Mouse (Mus musculus): ENCODE data around the gene Irak1. TPM values are rescaled to one million over a fixed set of nuclear protein-coding genes. Genes with fewer than 3 reads are reported as not detected.

Gene Irak1
- 60.8 and 66.2 TPM in 2 replicates for total RNA-seq (2017)

DNA sequence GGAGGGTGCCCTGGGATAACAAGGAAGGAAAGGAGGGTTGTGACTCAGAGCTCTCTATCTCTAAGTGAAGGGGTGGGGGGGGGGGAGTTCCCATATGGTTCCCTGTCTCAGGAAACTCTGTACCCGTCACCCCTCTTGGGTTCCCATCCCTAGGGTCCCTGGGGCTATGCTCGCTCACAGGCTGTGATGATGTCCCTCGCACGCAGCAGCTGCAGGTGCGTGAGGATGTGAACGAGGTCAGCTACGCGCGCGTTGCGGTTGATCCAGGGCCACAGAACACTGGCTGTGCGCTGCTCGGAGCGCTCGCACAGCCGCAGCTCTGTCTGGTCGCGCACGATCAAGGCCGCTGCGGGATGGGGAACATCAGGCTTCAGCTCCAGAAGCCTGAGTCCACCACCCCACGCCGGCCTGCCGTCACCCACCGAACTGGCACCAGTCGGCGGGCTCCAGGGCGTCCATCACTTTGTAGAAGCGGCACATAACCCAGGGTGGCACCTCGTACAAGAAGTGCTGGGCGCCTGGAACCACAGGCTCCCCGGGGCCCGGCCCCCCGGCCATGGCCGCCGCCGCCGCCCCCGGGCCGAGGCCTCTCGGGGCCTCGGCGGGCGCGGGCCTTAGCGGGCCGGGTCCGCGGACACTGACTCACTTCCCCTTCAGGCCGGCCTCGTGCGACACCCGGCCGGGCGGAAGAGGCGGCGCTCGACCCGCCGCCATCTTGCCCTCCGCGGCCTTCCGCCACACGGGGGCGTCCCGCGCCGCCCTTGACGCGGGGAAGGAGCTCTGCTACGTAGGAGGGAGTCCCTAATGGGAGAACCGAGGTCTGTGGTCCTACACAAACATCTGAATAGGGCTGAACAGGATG is at the start of gene Irak1:
TSS of gene Irak1 (minus strand) at position 731 of the 862 bp plus-strand sequence.
- ATAC-seq (replicated peaks in 1 of 2; ENCODE audit: insufficient read depth in 1 of 2, low FRiP score in 2 of 2, low TSS enrichment in 1 of 2, low read depth in 1 of 2, poor library complexity in 2 of 2, severe bottlenecking in 2 of 2): peak; percentile 87 to 90

- ATAC-seq (replicated peaks in 1 of 2; ENCODE audit: insufficient read depth in 1 of 2, low FRiP score in 2 of 2, low TSS enrichment in 1 of 2, low read depth in 1 of 2, poor library complexity in 2 of 2, severe bottlenecking in 2 of 2): no peak
Measured at GRCm38 (mm10) chrX:74070794-74071193, 47.1 kb upstream of the Irak1 start.

GRCm38 (mm10) chrX:74067891-74068290 is 44.2 kb upstream of the Irak1 start:
- ATAC-seq (replicated peaks in 1 of 2; ENCODE audit: insufficient read depth in 1 of 2, low FRiP score in 2 of 2, low TSS enrichment in 1 of 2, low read depth in 1 of 2, poor library complexity in 2 of 2, severe bottlenecking in 2 of 2): no peak

GRCm38 (mm10) chrX:74045107-74045506 is 21.4 kb upstream of the Irak1 start:
- ATAC-seq (replicated peaks in 1 of 2; ENCODE audit: insufficient read depth in 1 of 2, low FRiP score in 2 of 2, low TSS enrichment in 1 of 2, low read depth in 1 of 2, poor library complexity in 2 of 2, severe bottlenecking in 2 of 2): no peak

GRCm38 (mm10) chrX:74037702-74038375 is 14.1 kb upstream of the Irak1 start:
- no peak for ATAC-seq (replicated peaks in 1 of 2; ENCODE audit: insufficient read depth in 1 of 2, low FRiP score in 2 of 2, low TSS enrichment in 1 of 2, low read depth in 1 of 2, poor library complexity in 2 of 2, severe bottlenecking in 2 of 2)

DNA sequence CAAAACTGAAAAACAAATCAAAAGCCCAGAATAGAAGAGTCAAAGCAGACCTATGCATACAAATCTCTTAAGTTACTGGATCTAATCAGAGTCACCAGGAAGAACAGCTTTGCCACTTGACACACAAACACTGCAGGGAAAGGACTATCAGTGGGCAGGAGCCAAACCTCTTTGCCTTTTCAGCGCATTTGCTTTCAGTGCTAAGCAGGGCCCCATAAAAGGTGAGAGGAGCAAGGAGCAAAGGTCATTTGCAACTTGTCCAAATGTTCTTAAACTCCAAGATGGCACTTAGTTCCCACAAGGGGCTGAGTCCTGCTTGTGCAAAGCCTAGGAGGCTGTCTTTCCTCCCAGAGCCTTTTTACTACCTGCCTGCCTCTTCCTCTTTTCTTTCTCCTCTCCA is 6.3 kb upstream of the Irak1 start:
- ATAC-seq (replicated peaks in 1 of 2; ENCODE audit: insufficient read depth in 1 of 2, low FRiP score in 2 of 2, low TSS enrichment in 1 of 2, low read depth in 1 of 2, poor library complexity in 2 of 2, severe bottlenecking in 2 of 2): no peak

GRCm38 (mm10) chrX:74022795-74023187 is 927 bp downstream of the Irak1 start:
- ATAC-seq (replicated peaks in 1 of 2; ENCODE audit: insufficient read depth in 1 of 2, low FRiP score in 2 of 2, low TSS enrichment in 1 of 2, low read depth in 1 of 2, poor library complexity in 2 of 2, severe bottlenecking in 2 of 2): peak in 1 of 2 experiments; percentile 16; a peak in 1 of 4 replicates

- ATAC-seq (replicated peaks in 1 of 2; ENCODE audit: insufficient read depth in 1 of 2, low FRiP score in 2 of 2, low TSS enrichment in 1 of 2, low read depth in 1 of 2, poor library complexity in 2 of 2, severe bottlenecking in 2 of 2): no peak
Measured at GRCm38 (mm10) chrX:74014597-74014996, 9.1 kb downstream of the Irak1 start.

DNA sequence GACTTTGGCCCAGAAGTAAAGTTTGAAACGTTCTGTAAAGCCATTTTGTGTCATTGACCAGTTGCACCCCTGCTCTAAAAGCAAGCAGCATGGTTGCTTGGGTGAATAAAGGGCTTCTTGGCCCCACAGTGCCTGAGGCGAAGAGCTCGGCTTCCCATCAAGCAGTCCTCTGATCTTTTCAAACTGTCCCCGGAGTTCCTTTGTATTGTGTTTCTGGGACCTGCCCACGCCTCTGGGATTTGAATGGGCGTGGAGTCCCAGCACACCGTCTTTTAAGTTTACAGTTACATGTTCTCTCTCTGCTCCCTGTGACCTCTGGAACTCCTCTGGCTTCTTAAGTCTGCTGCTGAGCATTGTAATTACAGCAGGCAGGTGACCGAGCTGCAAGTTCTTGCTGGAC is 15.7 kb downstream of the Irak1 start:
- ATAC-seq (replicated peaks in 1 of 2; ENCODE audit: insufficient read depth in 1 of 2, low FRiP score in 2 of 2, low TSS enrichment in 1 of 2, low read depth in 1 of 2, poor library complexity in 2 of 2, severe bottlenecking in 2 of 2): no peak

DNA sequence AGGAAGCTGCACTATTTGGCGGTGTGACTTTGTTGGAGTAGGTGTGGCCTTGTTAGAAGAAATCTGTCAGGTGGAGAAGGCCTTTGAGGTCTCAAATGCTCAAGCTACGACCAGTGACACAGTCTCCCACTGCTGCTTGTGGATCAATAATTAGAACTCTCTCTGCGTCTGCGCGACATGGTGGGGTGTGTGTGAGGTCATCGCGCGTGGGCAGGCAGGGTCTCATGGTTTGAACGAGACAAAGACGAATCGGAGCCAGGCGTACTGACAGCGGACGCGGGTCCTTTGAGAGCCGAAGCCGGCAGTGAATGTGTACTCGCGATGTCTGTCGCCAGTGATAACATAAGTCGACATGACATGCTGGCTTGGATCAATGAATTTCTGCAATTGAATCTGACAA is 17.3 kb downstream of the Irak1 start:
- no peak for ATAC-seq (replicated peaks in 1 of 2; ENCODE audit: insufficient read depth in 1 of 2, low FRiP score in 2 of 2, low TSS enrichment in 1 of 2, low read depth in 1 of 2, poor library complexity in 2 of 2, severe bottlenecking in 2 of 2)

DNA sequence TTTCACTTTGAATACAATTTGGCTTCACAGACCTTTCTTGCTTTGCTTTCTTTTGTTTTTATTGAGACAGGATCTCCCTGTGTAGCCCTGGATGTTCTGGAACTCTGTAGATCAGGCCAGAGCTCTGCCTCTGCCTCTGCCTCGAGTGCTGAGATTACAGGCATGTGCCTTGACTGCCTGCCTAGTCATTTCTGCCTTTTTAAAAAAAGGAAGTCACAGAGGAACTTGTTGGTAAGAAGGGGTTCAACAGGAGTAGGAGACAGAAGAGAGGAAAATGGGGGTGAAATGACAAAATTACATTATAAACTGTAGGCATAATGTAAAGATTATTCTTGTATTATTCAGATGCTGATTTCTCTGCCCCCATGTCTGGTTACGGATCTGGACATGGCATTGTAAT is 20.1 kb downstream of the Irak1 start:
- 0 out of 4 replicates have a peak, but pooled peaks of 1 of the 2 experiments have one; percentile 37 for ATAC-seq (replicated peaks in 1 of 2; ENCODE audit: insufficient read depth in 1 of 2, low FRiP score in 2 of 2, low TSS enrichment in 1 of 2, low read depth in 1 of 2, poor library complexity in 2 of 2, severe bottlenecking in 2 of 2)

DNA sequence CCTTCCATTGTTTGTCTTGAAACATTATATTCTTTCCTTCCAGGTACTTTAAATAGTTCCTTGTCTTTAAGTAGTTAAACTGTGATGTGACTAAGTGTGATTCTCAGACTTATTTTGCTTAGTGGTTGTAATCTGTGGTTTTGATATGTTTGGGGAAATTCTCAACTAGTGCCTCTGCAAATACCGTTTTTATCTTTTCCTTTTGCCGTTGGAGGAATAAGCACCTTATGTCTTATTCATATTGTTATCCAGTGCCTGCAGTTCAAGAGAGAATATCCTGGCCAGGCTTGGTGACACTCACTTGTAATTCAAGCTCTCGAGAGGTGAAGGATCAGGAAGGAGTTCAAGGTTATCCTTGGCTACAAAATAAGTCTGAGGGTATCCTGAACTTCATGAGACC is 22.7 kb downstream of the Irak1 start:
- no peak for ATAC-seq (replicated peaks in 1 of 2; ENCODE audit: insufficient read depth in 1 of 2, low FRiP score in 2 of 2, low TSS enrichment in 1 of 2, low read depth in 1 of 2, poor library complexity in 2 of 2, severe bottlenecking in 2 of 2)

DNA sequence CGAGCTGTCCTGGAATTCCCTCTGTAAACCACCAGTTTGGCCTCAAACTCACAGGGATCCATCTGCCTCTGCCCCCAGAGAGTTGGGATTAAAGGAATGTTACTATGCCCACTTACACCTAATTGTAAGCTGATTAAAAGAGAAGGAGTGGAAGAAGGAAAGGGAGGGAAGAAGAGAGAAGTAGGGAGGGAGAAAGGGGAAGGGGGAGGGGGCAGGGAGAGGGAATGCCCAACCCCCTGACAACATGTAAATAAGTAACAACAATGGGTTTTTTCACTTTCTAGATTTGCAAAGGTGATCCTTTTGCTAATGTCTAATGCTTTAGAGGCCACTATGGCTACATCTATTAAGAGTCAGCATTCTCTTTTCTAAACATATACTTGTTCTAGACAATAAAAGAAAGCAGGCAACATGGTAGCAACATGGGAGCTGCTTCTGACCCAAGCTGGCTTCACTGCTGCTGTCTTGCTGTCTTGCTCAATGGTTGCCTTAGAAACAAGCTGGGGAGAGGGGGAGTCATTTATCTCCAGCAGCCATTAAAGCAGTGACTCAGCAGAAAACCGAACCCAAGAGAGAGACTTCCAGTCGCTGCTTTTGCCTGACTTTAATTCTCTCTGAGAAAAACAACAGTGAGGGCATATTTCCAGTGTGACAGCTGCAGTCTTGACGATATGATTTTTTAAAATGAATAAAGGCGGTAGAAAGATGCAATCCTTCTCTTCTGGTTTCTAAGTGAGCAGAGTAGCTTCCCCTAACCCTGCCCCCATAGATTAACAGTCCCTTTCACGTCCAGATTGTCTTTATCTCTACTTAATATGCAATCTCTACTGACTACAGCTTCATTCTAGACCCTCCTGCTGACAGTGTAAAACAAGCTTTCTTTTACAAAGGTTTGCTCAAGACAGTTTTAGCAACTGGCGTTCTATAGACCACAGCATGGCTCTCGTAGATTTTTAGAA is 24.5 kb downstream of the Irak1 start:
- ATAC-seq (replicated peaks in 1 of 2; ENCODE audit: insufficient read depth in 1 of 2, low FRiP score in 2 of 2, low TSS enrichment in 1 of 2, low read depth in 1 of 2, poor library complexity in 2 of 2, severe bottlenecking in 2 of 2): peak; percentile 83

GRCm38 (mm10) chrX:73977783-73978182 is 45.9 kb downstream of the Irak1 start:
- ATAC-seq (replicated peaks in 1 of 2; ENCODE audit: insufficient read depth in 1 of 2, low FRiP score in 2 of 2, low TSS enrichment in 1 of 2, low read depth in 1 of 2, poor library complexity in 2 of 2, severe bottlenecking in 2 of 2): no peak

DNA sequence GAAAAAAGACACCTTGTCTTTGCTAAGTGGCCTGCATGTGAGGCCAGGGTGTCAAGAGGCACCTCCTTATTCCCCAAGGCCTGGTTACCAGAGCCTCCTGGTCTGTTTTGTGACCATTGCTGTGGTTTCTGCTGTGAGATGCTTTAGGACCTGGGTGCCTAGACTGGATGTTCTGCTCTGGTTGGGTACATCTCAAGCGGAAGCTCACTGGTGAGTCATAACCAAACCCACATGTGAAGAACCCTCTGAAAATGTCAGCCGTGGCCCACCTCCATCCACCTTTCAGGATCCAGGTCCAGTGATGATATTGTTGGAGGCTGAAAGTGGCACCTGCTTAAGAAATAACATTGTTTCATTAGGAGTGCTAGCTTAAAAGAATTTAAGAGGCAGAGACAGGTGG is 47.4 kb downstream of the Irak1 start:
- ATAC-seq (replicated peaks in 1 of 2; ENCODE audit: insufficient read depth in 1 of 2, low FRiP score in 2 of 2, low TSS enrichment in 1 of 2, low read depth in 1 of 2, poor library complexity in 2 of 2, severe bottlenecking in 2 of 2): no peak

- ATAC-seq (replicated peaks in 1 of 2; ENCODE audit: insufficient read depth in 1 of 2, low FRiP score in 2 of 2, low TSS enrichment in 1 of 2, low read depth in 1 of 2, poor library complexity in 2 of 2, severe bottlenecking in 2 of 2): no peak
Measured at GRCm38 (mm10) chrX:73972774-73973173, 50.9 kb downstream of the Irak1 start.

DNA sequence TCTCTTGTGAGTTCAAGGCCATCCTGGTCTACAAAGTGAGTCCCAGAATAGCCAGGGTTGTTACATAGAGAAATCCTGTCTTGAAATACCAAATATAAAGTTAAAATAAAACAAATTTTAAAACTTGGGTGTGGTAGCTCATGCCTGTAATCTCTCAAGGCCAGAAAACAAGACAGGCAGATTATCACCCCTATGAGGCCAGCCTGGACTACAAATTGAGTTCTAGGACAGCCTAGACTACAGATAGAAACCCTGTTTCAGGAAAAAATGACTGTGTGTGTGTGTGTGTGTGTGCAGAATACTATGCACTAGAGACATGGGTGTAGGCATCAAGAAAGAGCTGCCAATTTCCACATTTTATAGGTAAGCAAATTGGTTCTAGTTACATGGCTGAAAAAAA is 52.9 kb downstream of the Irak1 start:
- ATAC-seq (replicated peaks in 1 of 2; ENCODE audit: insufficient read depth in 1 of 2, low FRiP score in 2 of 2, low TSS enrichment in 1 of 2, low read depth in 1 of 2, poor library complexity in 2 of 2, severe bottlenecking in 2 of 2): no peak

DNA sequence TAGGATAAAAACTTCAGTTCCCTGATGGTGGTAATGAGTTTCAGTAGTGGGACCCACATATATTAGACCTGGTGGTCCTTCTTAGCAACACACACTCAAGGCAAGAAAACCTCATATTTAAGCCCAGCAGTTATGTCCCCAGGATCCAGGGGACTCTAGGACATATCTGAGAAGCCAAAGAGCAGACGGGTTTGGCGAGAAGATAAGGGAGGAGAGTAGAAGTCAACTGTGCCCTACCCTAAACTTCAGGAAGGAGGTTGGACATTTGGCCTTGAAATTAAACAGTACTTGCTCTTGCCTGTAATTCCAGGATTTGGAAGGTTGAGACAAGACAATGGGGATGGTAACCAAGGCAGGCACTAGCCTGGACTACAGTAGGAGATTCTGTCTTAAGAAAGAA is 54.0 kb downstream of the Irak1 start:
- no peak for ATAC-seq (replicated peaks in 1 of 2; ENCODE audit: insufficient read depth in 1 of 2, low FRiP score in 2 of 2, low TSS enrichment in 1 of 2, low read depth in 1 of 2, poor library complexity in 2 of 2, severe bottlenecking in 2 of 2)

All from hematopoietic stem cell, adult 5-6 weeks (primary cell).